Mouse (Mus musculus) stomach, postnatal 0 days (tissue): ENCODE measurements around the gene Tspan2. TPM values are rescaled to one million over a fixed set of nuclear protein-coding genes. Genes with fewer than 3 reads are reported as not detected.

Experiments used
- ATAC-seq: fragments of 200-750 bp; cut with Nextera tagmentation; 2 replicates; pipeline ENCODE4 v1.8.0; 2017; ENCODE audit not compliant: low FRiP score, low TSS enrichment
- DNase-seq: peaks from one replicate; pipeline ENCODE4 v3.0.0-alpha.2; 2016; ENCODE audit warnings: low spot score
- H3K27ac ChIP-seq: fragments of 300-500 bp; sonication (generic); replicated peaks from 2 replicates; pipeline ENCODE4 v1.5.1; 2014; ENCODE audit warnings: mild to moderate bottlenecking, control low read depth
- H3K27me3 ChIP-seq: fragments of 300-500 bp; sonication (generic); 2 replicates; pipeline ENCODE4 v1.6.1; 2014; ENCODE audit warnings: low read length; ENCODE audit not compliant: control insufficient read depth, insufficient read depth
- H3K36me3 ChIP-seq: fragments of 300-500 bp; sonication (generic); 2 replicates; pipeline ENCODE4 v1.6.1; 2014; ENCODE audit warnings: low read length, mixed read lengths; ENCODE audit not compliant: control insufficient read depth, insufficient read depth
- H3K4me1 ChIP-seq: fragments of 300-500 bp; sonication (generic); replicated peaks from 2 replicates; pipeline ENCODE4 v1.6.1; 2014; ENCODE audit warnings: antibody characterized with exemption; ENCODE audit not compliant: control insufficient read depth, insufficient read depth
- H3K4me2 ChIP-seq: fragments of 300-500 bp; sonication (generic); replicated peaks from 2 replicates; pipeline ENCODE4 v1.6.1; 2014; ENCODE audit warnings: low read depth, mild to moderate bottlenecking, control low read depth, moderate library complexity
- H3K4me3 ChIP-seq: fragments of 300-500 bp; sonication (generic); 2 replicates; pipeline ENCODE4 v1.5.1; 2014; ENCODE audit warnings: low read depth, low read length, control low read depth
- H3K9ac ChIP-seq: fragments of 300-500 bp; sonication (generic); 2 replicates; pipeline ENCODE4 v1.6.1; 2014; ENCODE audit warnings: mild to moderate bottlenecking, low read length, control low read depth, mixed read lengths
- H3K9me3 ChIP-seq: fragments of 300-500 bp; sonication (generic); 2 replicates; pipeline ENCODE4 v1.6.1; 2016; ENCODE audit warnings: low read length; ENCODE audit not compliant: control insufficient read depth
- CTCF ChIP-seq: IDR thresholded peaks from 2 replicates; pipeline ENCODE4 v1.5.1; 2016; ENCODE audit warnings: antibody characterized with exemption, low read depth, mild to moderate bottlenecking, moderate library complexity
- EP300 ChIP-seq: optimal IDR thresholded peaks from 2 replicates; pipeline ENCODE3; 2016; ENCODE audit warnings: antibody characterized with exemption
- WGBS: fragments of 180-500 bp; shearing (Covaris S2); extraction: QIAGEN DNeasy Blood & Tissue Kit; methylation state at CpG from one replicate; pipeline ENCODE4 v1.1.7; 2014; 5-methylcytosine and 5-hydroxymethylcytosine counted together
- polyA plus RNA-seq: library from polyadenylated mRNA; unstranded; fragments of >200 nt; fragmentation: Nextera tagmentation; extraction: Ambion mirVana; gene quantifications from 2 replicates; pipeline ENCODE4 v1.2.1, GENCODE M21; 2015

Gene Tspan2
- polyA plus RNA-seq, 1 experiment from 2014 or later, result 20.7 TPM

DNA sequence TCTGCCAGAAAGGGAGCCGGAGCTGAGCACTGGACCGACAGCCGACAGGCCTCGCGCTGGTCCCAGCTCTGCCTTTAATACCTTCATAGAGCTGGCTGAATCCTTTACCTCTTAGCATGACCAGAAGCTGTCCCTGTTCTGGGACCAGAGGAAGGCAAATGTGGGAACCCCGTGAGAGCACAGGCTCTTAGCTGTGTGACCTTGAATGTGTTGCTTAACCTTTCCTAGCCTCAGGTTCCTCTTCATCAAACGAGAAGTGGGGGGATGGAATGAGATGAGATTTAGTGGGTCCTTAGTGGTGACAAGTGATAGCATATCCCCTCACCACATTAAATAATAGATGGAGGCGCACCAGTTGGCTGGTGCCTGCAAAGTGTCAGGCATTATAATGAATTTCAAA, 18.5 kb upstream of the Tspan2 start:
- Histone ChIP-seq H3K9ac (no peak overlapping the region), H3K4me3 (no peak overlapping the region), H3K4me1 (no peaks in the 10 kb centered on the region), H3K36me3 (no peaks in the 10 kb centered on the region), H3K4me2 (no peak overlapping the region), H3K9me3 (no peaks in the 10 kb centered on the region), H3K27ac (no peak overlapping the region), H3K27me3 (no peaks in the 10 kb centered on the region)
- no peak for TF ChIP-seq CTCF
- TF ChIP-seq EP300, result no peak
- no peak for DNase-seq
- WGBS, result 92% methylated on average over 8 of the region's 8 CpGs
- 0 out of 2 replicates have a peak, but pooled peaks have one; percentile 15 for ATAC-seq

DNA sequence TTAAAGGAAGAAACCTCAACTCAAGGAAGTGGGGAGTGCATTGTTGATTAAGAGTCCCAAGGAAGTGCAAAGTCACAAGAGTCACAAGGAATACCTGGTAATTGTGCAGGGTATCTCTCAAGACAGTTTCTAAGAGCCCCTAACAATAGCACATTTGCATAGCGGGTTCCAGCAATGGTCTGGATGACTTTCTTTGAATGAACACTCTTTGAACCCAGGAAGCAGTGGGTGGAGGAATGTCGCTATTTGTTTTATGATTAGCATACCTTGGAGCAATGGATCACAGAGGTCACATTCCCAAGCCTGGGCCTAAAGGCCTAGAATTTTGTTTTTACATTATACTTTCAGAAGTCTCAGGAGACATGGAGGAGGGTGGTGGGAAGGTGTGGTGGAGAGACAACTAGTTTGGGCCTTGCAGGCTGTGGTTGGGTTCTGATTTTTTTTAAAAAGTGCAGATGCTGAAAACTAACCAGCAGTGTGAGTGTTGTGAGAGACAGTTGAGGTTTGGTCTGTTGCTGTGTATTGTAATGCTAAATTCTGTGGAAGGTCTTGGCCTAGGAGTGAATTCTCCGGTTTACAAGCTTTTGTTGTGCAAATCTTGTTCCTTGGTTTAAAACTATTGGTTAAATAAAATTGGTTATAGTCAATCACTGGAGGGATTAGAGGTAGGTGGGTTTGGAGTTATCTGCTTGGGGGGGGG, 16.6 kb upstream of the Tspan2 start:
- no peak for ATAC-seq
- no peak overlapping the region for H3K27ac ChIP-seq
- 81% methylated on average over 3 of the region's 3 CpGs for WGBS
- H3K27me3 ChIP-seq, result no peaks in the 10 kb centered on the region
- DNase-seq, result no peak
- H3K4me1 ChIP-seq, result no peaks in the 10 kb centered on the region
- no peaks in the 10 kb centered on the region for H3K36me3 ChIP-seq
- no peak overlapping the region for H3K4me3 ChIP-seq
- no peak overlapping the region for H3K9ac ChIP-seq
- TF ChIP-seq EP300 (no peak), CTCF (no peak)
- H3K9me3 ChIP-seq, result no peaks in the 10 kb centered on the region
- no peak overlapping the region for H3K4me2 ChIP-seq

DNA sequence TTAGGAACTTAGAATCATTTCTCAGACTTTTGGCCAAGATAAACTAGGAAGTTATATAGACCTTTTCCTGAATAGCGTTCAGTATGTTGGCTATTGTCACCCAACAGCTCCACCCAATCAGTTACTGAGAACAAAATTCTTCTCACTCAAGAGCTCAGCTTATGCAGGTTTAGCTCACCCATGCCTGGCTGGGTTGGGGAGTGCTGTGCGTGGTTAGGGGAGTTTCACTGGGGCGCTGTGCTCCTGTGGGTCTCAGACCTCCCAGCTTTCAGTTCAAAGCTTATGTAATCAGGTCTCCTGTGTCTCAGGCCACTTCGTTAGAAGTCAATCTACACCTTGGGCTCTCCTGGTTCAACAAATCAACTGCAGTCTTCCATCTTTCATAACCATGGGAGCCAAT, 11.2 kb upstream of the Tspan2 start:
- no peak overlapping the region for H3K9ac ChIP-seq
- no peaks in the 10 kb centered on the region for H3K9me3 ChIP-seq
- TF ChIP-seq CTCF (no peak), EP300 (no peak)
- ATAC-seq (no peak), DNase-seq (no peak)
- no peaks in the 10 kb centered on the region for H3K27me3 ChIP-seq
- H3K4me2 ChIP-seq, result 0 out of 2 replicates have a peak overlapping the region, but pooled peaks have one; percentile 9
- peaks cover 5% of the 10 kb centered on the region; the same call in 1 of the 2 replicates for H3K4me1 ChIP-seq
- no peaks in the 10 kb centered on the region for H3K36me3 ChIP-seq
- no peak overlapping the region for H3K4me3 ChIP-seq
- peak overlapping the region; percentile 18; the same call in 1 of the 2 replicates for H3K27ac ChIP-seq
- 62% methylated on average over 4 of the region's 4 CpGs for WGBS

GRCm38 (mm10) chr3:102723841-102724570, 10.3 kb upstream of the Tspan2 start:
- H3K9ac ChIP-seq, result no peak overlapping the region
- no peaks in the 10 kb centered on the region for H3K36me3 ChIP-seq
- 36% methylated on average over 6 of the region's 6 CpGs for WGBS
- no peaks in the 10 kb centered on the region for H3K9me3 ChIP-seq
- H3K4me2 ChIP-seq, result peak overlapping the region; percentile 9
- H3K4me3 ChIP-seq, result no peak overlapping the region
- DNase-seq (peak; percentile 56), ATAC-seq (no peak)
- H3K27ac ChIP-seq, result 0 out of 2 replicates have a peak overlapping the region, but pooled peaks have one; percentile 18
- H3K4me1 ChIP-seq, result peaks cover 5% of the 10 kb centered on the region; the same call in 1 of the 2 replicates
- TF ChIP-seq EP300 (no peak), CTCF (no peak)
- no peaks in the 10 kb centered on the region for H3K27me3 ChIP-seq

- Histone ChIP-seq H3K4me3 (no peak overlapping the region), H3K27me3 (no peaks in the 10 kb centered on the region), H3K4me1 (peaks cover 5% of the 10 kb centered on the region; the same call in 1 of the 2 replicates), H3K27ac (no peak overlapping the region), H3K9ac (no peak overlapping the region), H3K9me3 (no peaks in the 10 kb centered on the region), H3K36me3 (no peaks in the 10 kb centered on the region), H3K4me2 (no peak overlapping the region)
- ATAC-seq, result no peak
- 61% methylated on average over 7 of the region's 7 CpGs for WGBS
- no peak for DNase-seq
- no peak for TF ChIP-seq EP300
- no peak for TF ChIP-seq CTCF
Measured at GRCm38 (mm10) chr3:102724798-102725459, 9.4 kb upstream of the Tspan2 start.
